Mouse (Mus musculus): ENCODE measurements around the gene Cideb. TPM values are rescaled to one million over a fixed set of nuclear protein-coding genes. Genes with fewer than 3 reads are reported as not detected.

Cideb gene
- polyA plus RNA-seq (2016; fragmentation: Nextera tagmentation; extraction: Ambion mirVana): 0.36 and 0.56 TPM in 2 replicates

GRCm38 (mm10) chr14:55758363-55758784 lies at the start of gene Cideb:
TSS of gene Cideb (minus strand) at chr14:55758458.
- Histone ChIP-seq H3K27ac (no peak within 1 kb of the TSS), H3K4me3 (no peak within 1 kb of the TSS), H3K36me3 (peaks cover 33% of the 10 kb centered on the region), H3K4me2 (replicated peaks) (no peak within 1 kb of the TSS), H3K9ac (no peak within 1 kb of the TSS), H3K4me1 (peaks cover 10% of the 10 kb centered on the region; the same call in 1 of the 2 replicates), H3K27me3 (peaks cover 31% of the 10 kb centered on the region), H3K9me3 (replicated peaks) (no peaks in the 10 kb centered on the region)
- WGBS: 16% methylated on average over 8 of the region's 8 CpGs
- no peak for ATAC-seq (ENCODE audit: low FRiP score)

DNA sequence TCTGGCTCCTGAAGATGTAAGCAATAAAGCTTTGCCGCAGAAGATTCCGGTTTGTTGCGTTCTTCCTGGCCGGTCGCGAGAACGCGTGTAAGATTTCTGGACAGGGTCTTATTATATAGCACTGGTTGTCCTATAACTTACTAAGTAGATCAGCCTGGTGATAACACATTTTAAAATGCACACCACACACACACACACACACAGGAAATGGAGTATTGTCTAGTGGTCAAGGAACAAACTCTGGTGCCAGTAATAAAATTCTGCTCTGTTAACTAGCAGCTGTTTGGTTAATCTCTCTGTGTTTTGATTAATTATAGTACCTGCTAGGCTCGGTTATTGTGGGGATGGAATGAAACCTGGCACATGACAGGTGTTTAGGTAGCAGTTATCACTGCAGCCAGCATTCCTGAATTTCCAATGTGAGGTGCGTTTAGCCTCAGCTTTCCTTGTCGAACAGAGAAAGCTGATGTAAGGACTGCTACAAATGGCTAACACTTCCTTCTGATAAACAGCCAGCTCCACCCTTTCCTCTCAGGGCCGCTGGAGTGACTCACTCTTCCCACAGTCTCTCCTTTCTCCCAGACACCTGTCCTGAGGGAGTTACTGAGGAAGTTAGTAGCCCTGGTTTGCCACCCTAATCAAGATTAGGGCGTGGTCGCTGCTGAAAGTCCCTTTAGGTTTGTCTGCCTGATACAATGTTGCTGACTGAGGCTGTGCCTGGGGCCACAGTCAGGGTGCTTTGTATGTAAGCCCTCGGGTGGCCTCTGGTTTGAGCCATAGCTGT lies 37.3 kb upstream of the Cideb start:
- Histone ChIP-seq H3K4me3 (no peak overlapping the region), H3K27ac (no peak overlapping the region), H3K9me3 (replicated peaks) (no peaks in the 10 kb centered on the region), H3K36me3 (no peaks in the 10 kb centered on the region), H3K27me3 (no peaks in the 10 kb centered on the region; the same call in 1 of the 2 replicates), H3K9ac (no peak overlapping the region), H3K4me1 (no peaks in the 10 kb centered on the region), H3K4me2 (replicated peaks) (no peak overlapping the region)
- no peak for ATAC-seq (ENCODE audit: low FRiP score)
- 87% methylated on average over 15 of the region's 15 CpGs for WGBS

DNA sequence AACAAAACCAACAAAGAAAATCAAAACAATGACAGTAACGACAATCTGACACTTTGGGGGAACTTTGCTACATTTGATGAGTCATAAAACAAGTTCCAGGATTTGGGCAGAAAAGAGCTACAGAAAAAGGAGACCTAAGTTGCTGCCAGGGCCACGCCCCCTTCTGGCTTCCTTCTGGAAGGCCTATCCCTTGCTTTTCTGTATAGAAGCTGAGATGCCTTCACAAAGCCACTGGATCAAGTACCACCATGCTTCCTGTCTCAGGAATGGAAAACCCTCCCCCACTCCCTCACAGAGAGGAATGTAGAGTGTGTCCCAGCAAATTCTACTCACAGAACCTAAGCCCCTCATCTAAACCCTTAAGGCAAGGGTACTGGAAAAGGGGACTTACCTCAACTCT lies 35.7 kb upstream of the Cideb start:
- Histone ChIP-seq H3K4me2 (replicated peaks) (no peak overlapping the region), H3K27ac (no peak overlapping the region), H3K9me3 (replicated peaks) (no peaks in the 10 kb centered on the region), H3K36me3 (no peaks in the 10 kb centered on the region), H3K4me3 (no peak overlapping the region), H3K4me1 (no peaks in the 10 kb centered on the region), H3K27me3 (peaks cover 14% of the 10 kb centered on the region), H3K9ac (no peak overlapping the region)
- 71% methylated on average over 2 of the region's 2 CpGs for WGBS
- ATAC-seq (ENCODE audit: low FRiP score): no peak

DNA sequence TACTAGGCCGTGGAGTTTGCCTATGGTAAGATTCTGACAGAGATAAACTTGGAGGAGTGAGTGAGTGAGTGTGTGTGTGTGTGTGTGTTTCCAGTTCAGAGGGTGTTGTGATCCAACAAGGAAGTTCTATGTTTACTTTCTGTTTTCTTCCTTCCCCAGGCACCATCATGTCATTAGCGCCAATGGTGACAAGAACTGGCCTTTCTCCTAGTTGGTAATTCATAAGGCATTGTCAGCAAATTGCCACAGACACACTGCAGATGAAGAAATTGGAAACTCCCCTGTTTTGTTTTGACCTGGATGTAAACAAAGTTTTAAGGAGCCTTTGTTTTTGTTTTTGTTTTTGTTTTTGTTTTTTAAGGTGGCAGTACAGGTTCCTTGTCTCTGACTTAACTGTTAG lies 35.2 kb upstream of the Cideb start:
- ATAC-seq (ENCODE audit: low FRiP score): no peak

DNA sequence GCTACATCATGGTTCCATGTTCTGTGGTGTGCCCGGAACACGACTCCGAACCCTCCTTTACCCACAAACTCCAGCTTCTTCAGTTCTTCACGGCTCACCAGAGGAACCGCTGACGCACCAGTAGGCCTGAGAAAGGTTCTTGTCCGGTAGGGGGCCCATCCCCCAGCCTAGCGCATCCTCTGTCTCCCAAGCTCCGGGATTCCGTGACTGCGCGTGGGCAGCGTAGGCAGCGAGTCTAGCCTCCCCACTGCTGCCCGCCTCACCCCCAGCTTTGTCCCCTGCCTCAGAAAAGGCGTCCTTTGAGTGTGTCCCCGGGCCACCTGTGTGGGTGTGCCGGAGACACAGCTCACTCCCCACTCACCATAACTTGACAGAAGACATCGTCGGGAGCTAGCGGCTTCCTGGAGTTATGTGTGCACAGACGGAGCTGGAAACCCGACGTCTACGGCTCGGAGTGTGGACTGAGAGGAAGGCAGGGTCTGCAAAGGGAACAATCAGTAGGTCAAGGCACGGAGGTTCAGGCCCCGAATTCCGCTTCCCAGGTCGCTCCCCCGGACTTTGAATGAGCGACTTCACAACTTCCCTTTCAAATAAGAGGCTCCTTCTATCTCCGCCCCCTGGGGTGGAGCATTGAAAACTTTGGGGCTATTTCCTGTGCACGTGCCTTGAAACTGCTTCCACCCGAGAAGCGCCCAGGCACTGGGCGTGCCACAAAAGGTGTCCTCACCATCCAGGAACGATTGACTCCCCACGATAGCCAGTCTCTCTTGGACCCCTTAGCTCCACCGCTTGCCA lies 30.2 kb upstream of the Cideb start, which contains the start of gene Ripk3:
Gene Ripk3, minus strand, starts transcription at position 610 of the 795 bp plus-strand sequence.
- Histone ChIP-seq H3K27me3 (peaks cover 69% of the 10 kb centered on the region), H3K36me3 (no peaks in the 10 kb centered on the region), H3K4me2 (replicated peaks) (peak within 1 kb of the TSS; percentile 48), H3K4me3 (peak within 1 kb of the TSS; percentile 32), H3K27ac (no peak within 1 kb of the TSS), H3K4me1 (peaks cover 11% of the 10 kb centered on the region), H3K9me3 (replicated peaks) (no peaks in the 10 kb centered on the region), H3K9ac (0 out of 2 replicates have a peak within 1 kb of the TSS, but pooled peaks have one; percentile 14)
- no peak for ATAC-seq (ENCODE audit: low FRiP score)
- 4% methylated on average over 40 of the region's 40 CpGs for WGBS

More for the DNA sequence above, 35.2 kb upstream of the Cideb start:
- peaks cover 19% of the 10 kb centered on the region for H3K27me3 ChIP-seq
- no peaks in the 10 kb centered on the region for H3K9me3 ChIP-seq (replicated peaks)
- no peaks in the 10 kb centered on the region for H3K36me3 ChIP-seq
- WGBS: 83% methylated on average over 2 of the region's 2 CpGs
- no peak overlapping the region for H3K27ac ChIP-seq
- H3K4me1 ChIP-seq: peaks cover under 1% of the 10 kb centered on the region
- H3K4me2 ChIP-seq (replicated peaks): no peak overlapping the region
- no peak overlapping the region for H3K4me3 ChIP-seq
- H3K9ac ChIP-seq: no peak overlapping the region

GRCm38 (mm10) chr14:55787731-55788130 lies 29.5 kb upstream of the Cideb start:
- 35% methylated on average over 11 of the region's 11 CpGs for WGBS
- ATAC-seq (ENCODE audit: low FRiP score): no peak
- H3K27me3 ChIP-seq: peaks cover 77% of the 10 kb centered on the region
- 0 out of 2 replicates have a peak overlapping the region, but pooled peaks have one; percentile 32 for H3K4me3 ChIP-seq
- H3K27ac ChIP-seq: no peak overlapping the region
- no peaks in the 10 kb centered on the region for H3K36me3 ChIP-seq
- H3K4me1 ChIP-seq: peaks cover 13% of the 10 kb centered on the region
- no peak overlapping the region for H3K9ac ChIP-seq
- H3K9me3 ChIP-seq (replicated peaks): no peaks in the 10 kb centered on the region
- H3K4me2 ChIP-seq (replicated peaks): peak overlapping the region; percentile 48

GRCm38 (mm10) chr14:55785195-55785594 lies 26.9 kb upstream of the Cideb start:
- Histone ChIP-seq H3K9me3 (replicated peaks) (no peaks in the 10 kb centered on the region), H3K4me2 (replicated peaks) (no peak overlapping the region), H3K27ac (no peak overlapping the region), H3K9ac (no peak overlapping the region), H3K4me1 (peaks cover 18% of the 10 kb centered on the region), H3K27me3 (peaks cover 92% of the 10 kb centered on the region), H3K36me3 (no peaks in the 10 kb centered on the region), H3K4me3 (no peak overlapping the region)
- no peak for ATAC-seq (ENCODE audit: low FRiP score)
- WGBS: 19% methylated on average over 6 of the region's 6 CpGs

DNA sequence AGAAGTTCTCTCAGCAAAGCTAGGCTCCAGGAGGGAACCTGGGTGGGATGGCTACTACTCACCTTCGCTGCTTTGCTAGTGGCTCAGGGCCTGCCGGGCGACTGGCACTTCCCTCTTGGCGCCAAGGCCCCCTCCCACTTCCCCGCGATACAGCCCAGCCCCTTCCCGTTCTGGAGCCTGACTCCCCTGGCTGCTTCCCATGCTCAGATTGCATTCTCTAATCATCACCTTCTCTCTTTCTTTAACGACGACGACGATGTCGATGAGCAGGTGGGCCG lies 25.6 kb upstream of the Cideb start, which contains the start of gene Adcy4:
Gene Adcy4, minus strand, starts transcription at position 138 of the 278 bp plus-strand sequence.
- Histone ChIP-seq H3K9ac (peak within 1 kb of the TSS; percentile 41), H3K4me2 (replicated peaks) (peak within 1 kb of the TSS; percentile 45), H3K4me1 (peaks cover 18% of the 10 kb centered on the region), H3K36me3 (no peaks in the 10 kb centered on the region), H3K27ac (peak within 1 kb of the TSS; percentile 12; the same call in 1 of the 2 replicates), H3K4me3 (peak within 1 kb of the TSS; percentile 34), H3K9me3 (replicated peaks) (no peaks in the 10 kb centered on the region), H3K27me3 (peaks cover 80% of the 10 kb centered on the region)
- WGBS: 3% methylated on average over 13 of the region's 13 CpGs
- no peak for ATAC-seq (ENCODE audit: low FRiP score)

DNA sequence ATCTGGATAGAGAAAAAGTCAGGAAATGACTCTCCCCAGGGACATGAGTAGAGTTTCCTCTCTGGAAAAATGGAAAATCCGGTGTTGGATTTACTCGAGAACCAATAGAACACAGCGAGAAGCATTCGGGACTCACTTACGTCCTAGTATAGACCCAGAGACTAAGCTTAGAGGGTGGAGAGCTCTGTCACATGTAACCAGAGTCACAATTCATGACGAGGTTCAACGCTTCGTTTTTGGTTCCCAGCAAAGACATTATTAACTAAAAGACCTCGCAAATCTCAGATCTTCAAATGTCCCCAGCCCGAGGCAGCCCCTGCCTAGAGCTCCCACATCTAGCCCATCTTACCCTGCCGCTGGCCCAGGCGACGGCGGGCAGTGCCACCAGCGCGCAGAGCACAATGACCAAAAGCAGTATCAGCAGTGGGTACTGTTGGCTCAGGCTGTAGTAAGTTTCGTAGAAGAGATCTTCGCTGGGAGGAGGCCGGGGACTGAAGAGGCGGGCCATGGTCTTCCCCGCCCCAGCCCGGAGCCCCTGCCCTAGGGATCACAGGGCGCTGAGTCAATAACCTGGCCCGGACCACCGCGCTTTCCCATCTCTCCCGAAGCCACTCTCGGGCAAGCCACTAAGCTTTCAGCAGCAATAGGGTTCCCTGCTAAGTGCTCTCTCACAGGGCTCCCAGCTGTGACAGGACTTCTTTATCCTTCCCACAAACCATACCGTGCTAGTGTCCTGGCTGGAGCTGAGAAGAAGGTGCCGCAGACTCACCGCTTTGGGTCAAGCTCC lies 25.1 kb upstream of the Cideb start:
- H3K27ac ChIP-seq: peak overlapping the region; percentile 12; the same call in 1 of the 2 replicates
- ATAC-seq (ENCODE audit: low FRiP score): no peak
- no peaks in the 10 kb centered on the region for H3K9me3 ChIP-seq (replicated peaks)
- H3K4me1 ChIP-seq: peaks cover 17% of the 10 kb centered on the region
- H3K4me3 ChIP-seq: peak overlapping the region; percentile 34
- WGBS: 1% methylated on average over 31 of the region's 31 CpGs
- peak overlapping the region; percentile 41 for H3K9ac ChIP-seq
- peak overlapping the region; percentile 45 for H3K4me2 ChIP-seq (replicated peaks)
- H3K36me3 ChIP-seq: no peaks in the 10 kb centered on the region
- peaks cover 75% of the 10 kb centered on the region for H3K27me3 ChIP-seq

GRCm38 (mm10) chr14:55782361-55782960 lies 24.2 kb upstream of the Cideb start:
- ATAC-seq (ENCODE audit: low FRiP score): no peak
- H3K4me2 ChIP-seq (replicated peaks): peak overlapping the region; percentile 45
- H3K27me3 ChIP-seq: peaks cover 66% of the 10 kb centered on the region

DNA sequence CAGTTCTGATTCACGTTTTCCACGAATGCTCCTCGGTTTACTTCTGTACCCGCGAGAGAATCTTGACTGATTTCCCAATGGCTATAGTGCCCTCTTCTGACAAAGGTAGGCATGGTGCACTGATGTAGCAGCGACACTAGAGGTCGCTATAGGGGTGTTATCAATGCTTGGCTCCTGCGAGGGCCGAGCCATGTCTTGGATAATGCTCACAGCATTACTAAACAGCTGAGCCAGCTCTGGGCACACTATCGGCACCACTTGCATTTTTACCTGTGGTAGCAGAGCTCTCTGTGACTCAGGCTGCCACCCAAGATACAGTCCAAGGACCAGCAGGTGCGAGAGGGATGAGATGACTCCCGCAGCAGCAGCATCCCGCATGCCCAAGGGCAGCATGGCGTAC lies 23.1 kb upstream of the Cideb start:
- ATAC-seq (ENCODE audit: low FRiP score): peak; percentile 77
- Histone ChIP-seq H3K27ac (no peak overlapping the region), H3K9me3 (replicated peaks) (no peaks in the 10 kb centered on the region), H3K4me1 (peaks cover 12% of the 10 kb centered on the region), H3K9ac (no peak overlapping the region), H3K27me3 (peaks cover 54% of the 10 kb centered on the region), H3K36me3 (no peaks in the 10 kb centered on the region), H3K4me3 (peak overlapping the region; percentile 13; the same call in 1 of the 2 replicates), H3K4me2 (replicated peaks) (peak overlapping the region; percentile 42)
- 16% methylated on average over 14 of the region's 14 CpGs for WGBS

More at GRCm38 (mm10) chr14:55782361-55782960, 24.2 kb upstream of the Cideb start:
- H3K4me1 ChIP-seq: peaks cover 12% of the 10 kb centered on the region
- no peaks in the 10 kb centered on the region for H3K36me3 ChIP-seq
- H3K9me3 ChIP-seq (replicated peaks): no peaks in the 10 kb centered on the region
- 46% methylated on average over 9 of the region's 9 CpGs for WGBS
- no peak overlapping the region for H3K27ac ChIP-seq
- no peak overlapping the region for H3K9ac ChIP-seq
- peak overlapping the region; percentile 34; the same call in 1 of the 2 replicates for H3K4me3 ChIP-seq
